Mouse (Mus musculus) liver, embryonic 13.5 days (tissue): ENCODE measurements at regions not wholly inside any gene's neighbourhood (a gene's known extent, or its start where the extent isn't known, plus 50 kb on each side); places are given as distances from the start of the nearest gene placed in this dataset.
"Not testable (repeated sequence)": the region's sequence is repeated elsewhere in the genome, so short reads cannot be mapped to it uniquely, and the experiment has no call there.

Experiments used
- ATAC-seq: fragments of 200-750 bp; cut with Nextera tagmentation; 2 replicates; pipeline ENCODE4 v1.8.0; 2017; ENCODE audit warnings: low read depth, mild to moderate bottlenecking, moderate number of reproducible peaks, moderate library complexity
- DNase-seq: peaks from one replicate; pipeline ENCODE4 v3.0.0; 2022
- H3K27ac ChIP-seq: fragments of 300-500 bp; sonication (generic); 2 replicates; pipeline ENCODE4 v1.5.1; 2015; ENCODE audit warnings: moderate library complexity, mild to moderate bottlenecking, inconsistent platforms
- H3K27me3 ChIP-seq: fragments of 300-500 bp; sonication (generic); 2 replicates; pipeline ENCODE4 v1.6.1; 2015; ENCODE audit warnings: mild to moderate bottlenecking, inconsistent platforms
- H3K36me3 ChIP-seq: fragments of 300-500 bp; sonication (generic); 2 replicates; pipeline ENCODE4 v1.6.1; 2015; ENCODE audit warnings: mild to moderate bottlenecking, inconsistent platforms
- H3K4me1 ChIP-seq: fragments of 300-500 bp; sonication (generic); replicated peaks from 2 replicates; pipeline ENCODE4 v1.6.1; 2015; ENCODE audit warnings: inconsistent platforms
- H3K4me2 ChIP-seq: fragments of 300-500 bp; sonication (generic); 2 replicates; pipeline ENCODE4 v1.6.1; 2015; ENCODE audit warnings: inconsistent platforms, mild to moderate bottlenecking, moderate library complexity
- H3K4me3 ChIP-seq: fragments of 300-500 bp; sonication (generic); replicated peaks from 2 replicates; pipeline ENCODE4 v1.5.1; 2015; ENCODE audit warnings: mild to moderate bottlenecking, inconsistent platforms
- H3K9ac ChIP-seq: fragments of 300-500 bp; sonication (generic); 2 replicates; pipeline ENCODE4 v1.6.1; 2015; ENCODE audit warnings: mild to moderate bottlenecking, inconsistent platforms
- H3K9me3 ChIP-seq: fragments of 300-500 bp; sonication (generic); replicated peaks from 2 replicates; pipeline ENCODE4 v1.6.1; 2016; ENCODE audit warnings: inconsistent platforms
- WGBS: fragments of 180-500 bp; shearing (Covaris S2); methylation state at CpG from one replicate; pipeline ENCODE4 v1.1.7; 2015; ENCODE audit not compliant: insufficient replicate concordance; 5-methylcytosine and 5-hydroxymethylcytosine counted together

DNA sequence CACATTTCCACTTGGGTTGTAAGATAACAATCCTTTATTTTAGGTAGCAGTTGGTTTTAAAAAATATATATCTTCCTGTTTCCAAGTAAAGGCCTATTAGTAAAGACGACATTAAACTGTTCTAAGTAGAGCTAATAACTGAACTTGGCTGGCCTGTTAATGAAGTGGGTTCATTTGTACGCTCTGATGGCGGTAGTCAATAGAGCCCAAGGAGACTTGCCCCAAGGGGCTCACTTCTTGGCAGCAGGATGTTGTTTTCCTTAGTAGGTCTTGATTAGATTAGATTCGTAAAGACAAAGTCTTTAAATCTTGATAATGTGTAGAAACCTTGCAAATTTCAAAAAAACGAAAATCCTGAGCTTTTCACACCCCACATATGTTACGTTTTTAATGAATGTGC lies 135.4 kb upstream of the Rapgef5 start:
- H3K36me3 ChIP-seq: no peaks in the 10 kb centered on the region
- ATAC-seq: no peak
- 64% methylated on average over 6 of the region's 6 CpGs for WGBS

DNA sequence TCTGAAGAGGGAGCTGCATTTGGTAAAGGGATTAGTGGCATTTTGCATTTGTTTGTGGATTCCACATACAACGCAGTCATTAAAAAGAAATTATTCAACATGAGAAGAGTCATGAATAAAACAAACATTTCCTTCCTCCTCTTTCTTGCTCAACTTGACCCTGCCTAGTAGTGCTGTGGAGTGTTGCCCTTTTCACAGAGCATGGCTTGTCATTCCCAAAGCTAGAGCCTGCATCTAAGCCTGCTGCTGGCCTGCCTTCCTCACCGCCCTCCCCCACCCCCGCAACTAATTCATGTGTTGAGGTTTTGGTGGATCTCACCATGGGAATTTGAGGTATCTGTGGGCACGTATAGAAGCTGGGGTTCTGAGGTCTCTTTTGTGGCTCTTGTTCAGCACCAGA lies 133.6 kb upstream of the Rapgef5 start:
- not testable (repeated sequence) for H3K9ac ChIP-seq, ATAC-seq, H3K27me3 ChIP-seq, H3K36me3 ChIP-seq, H3K4me2 ChIP-seq, DNase-seq, H3K27ac ChIP-seq, H3K4me3 ChIP-seq, H3K9me3 ChIP-seq, H3K4me1 ChIP-seq
- WGBS: 71% methylated on average over 1 of the region's 4 CpGs

More for the DNA sequence above, 135.4 kb upstream of the Rapgef5 start:
- no peak for DNase-seq
- H3K4me1 ChIP-seq: no peaks in the 10 kb centered on the region
- no peak overlapping the region for H3K27ac ChIP-seq
- no peak overlapping the region for H3K4me2 ChIP-seq
- no peaks in the 10 kb centered on the region for H3K9me3 ChIP-seq
- no peak overlapping the region for H3K4me3 ChIP-seq
- no peaks in the 10 kb centered on the region for H3K27me3 ChIP-seq
- H3K9ac ChIP-seq: no peak overlapping the region

DNA sequence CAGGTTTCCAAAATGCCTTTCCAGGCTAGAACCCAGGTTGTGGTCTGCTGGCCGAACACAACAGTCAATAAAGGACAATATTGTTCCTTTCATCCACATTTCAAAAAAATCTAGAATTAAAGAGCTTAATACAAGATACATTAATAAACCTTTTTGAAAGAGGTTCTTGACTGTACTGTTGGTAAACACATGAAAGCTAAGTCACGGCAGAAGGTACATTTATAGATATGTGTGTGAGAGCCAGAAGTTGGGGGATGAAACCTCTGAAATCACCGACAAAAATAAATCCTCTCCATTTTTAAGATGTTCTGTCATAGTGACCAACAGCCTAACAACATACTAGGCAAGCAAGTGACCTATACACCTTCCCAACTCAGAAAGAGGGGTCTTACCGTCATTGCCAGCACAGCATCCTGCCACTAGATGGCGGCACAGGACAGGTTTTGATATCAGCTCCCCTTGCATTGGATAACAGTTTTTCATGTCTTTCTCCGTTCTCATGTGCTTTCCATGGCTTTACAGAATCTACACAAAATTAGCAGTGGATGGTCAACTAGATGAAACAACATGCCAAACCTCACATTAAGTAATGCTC lies 131.1 kb upstream of the Rapgef5 start:
- Histone ChIP-seq H3K9me3 (no peaks in the 10 kb centered on the region), H3K27me3 (no peaks in the 10 kb centered on the region), H3K36me3 (no peaks in the 10 kb centered on the region), H3K4me3 (no peak overlapping the region), H3K4me2 (no peak overlapping the region), H3K27ac (no peak overlapping the region), H3K4me1 (no peaks in the 10 kb centered on the region), H3K9ac (no peak overlapping the region)
- DNase-seq (peak; percentile 18), ATAC-seq (0 out of 2 replicates have a peak, but pooled peaks have one; percentile 45)
- 18% methylated on average over 6 of the region's 6 CpGs for WGBS

DNA sequence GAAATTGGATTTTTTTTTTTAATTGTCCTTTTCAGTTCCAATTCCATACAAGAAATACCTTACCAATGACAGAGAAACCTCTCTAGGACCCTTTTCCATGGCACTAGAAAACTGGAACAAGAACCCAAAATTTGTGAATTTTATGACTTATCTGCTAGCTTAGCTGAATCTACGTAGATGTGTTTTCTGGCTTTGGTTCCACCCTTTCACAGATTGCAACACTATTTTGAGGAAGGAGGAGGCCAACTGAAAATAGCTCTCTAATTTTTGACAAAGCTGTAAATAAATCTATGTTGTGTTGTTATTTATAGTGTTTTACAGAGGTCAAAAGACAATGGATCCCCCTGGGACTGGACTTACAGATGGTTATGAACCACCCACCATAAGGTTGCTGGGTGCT lies 130.6 kb upstream of the Rapgef5 start:
- WGBS: 50% methylated on average over 1 of the region's 1 CpGs
- Histone ChIP-seq H3K4me3 (no peak overlapping the region), H3K4me2 (no peak overlapping the region), H3K9ac (no peak overlapping the region), H3K27ac (no peak overlapping the region), H3K36me3 (no peaks in the 10 kb centered on the region), H3K9me3 (no peaks in the 10 kb centered on the region), H3K4me1 (no peaks in the 10 kb centered on the region), H3K27me3 (no peaks in the 10 kb centered on the region)
- ATAC-seq (no peak), DNase-seq (no peak)

DNA sequence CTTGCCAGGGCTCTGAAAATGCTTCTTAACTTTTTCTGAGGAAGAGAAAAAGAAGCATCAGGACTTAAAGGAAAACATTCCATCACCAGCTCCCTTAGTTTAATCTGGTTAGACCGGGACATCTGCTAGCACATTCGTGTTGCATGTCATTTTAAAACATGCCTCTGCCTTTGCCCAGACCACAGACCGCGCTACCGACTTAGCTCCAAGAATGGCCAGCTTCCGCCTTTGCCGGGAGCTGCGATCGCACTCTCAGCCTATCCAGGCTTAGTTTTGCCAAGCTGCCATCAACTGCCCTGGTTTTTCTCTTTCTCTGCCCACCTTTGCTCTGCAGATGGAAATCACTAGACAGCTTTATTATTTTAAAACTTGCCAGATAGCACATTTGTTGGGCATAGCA lies 129.3 kb upstream of the Rapgef5 start:
- ATAC-seq (no peak), DNase-seq (no peak)
- Histone ChIP-seq H3K27ac (no peak overlapping the region), H3K9me3 (no peaks in the 10 kb centered on the region), H3K4me2 (no peak overlapping the region), H3K36me3 (no peaks in the 10 kb centered on the region), H3K9ac (no peak overlapping the region), H3K4me3 (no peak overlapping the region), H3K4me1 (no peaks in the 10 kb centered on the region), H3K27me3 (no peaks in the 10 kb centered on the region)
- WGBS: 65% methylated on average over 9 of the region's 9 CpGs

DNA sequence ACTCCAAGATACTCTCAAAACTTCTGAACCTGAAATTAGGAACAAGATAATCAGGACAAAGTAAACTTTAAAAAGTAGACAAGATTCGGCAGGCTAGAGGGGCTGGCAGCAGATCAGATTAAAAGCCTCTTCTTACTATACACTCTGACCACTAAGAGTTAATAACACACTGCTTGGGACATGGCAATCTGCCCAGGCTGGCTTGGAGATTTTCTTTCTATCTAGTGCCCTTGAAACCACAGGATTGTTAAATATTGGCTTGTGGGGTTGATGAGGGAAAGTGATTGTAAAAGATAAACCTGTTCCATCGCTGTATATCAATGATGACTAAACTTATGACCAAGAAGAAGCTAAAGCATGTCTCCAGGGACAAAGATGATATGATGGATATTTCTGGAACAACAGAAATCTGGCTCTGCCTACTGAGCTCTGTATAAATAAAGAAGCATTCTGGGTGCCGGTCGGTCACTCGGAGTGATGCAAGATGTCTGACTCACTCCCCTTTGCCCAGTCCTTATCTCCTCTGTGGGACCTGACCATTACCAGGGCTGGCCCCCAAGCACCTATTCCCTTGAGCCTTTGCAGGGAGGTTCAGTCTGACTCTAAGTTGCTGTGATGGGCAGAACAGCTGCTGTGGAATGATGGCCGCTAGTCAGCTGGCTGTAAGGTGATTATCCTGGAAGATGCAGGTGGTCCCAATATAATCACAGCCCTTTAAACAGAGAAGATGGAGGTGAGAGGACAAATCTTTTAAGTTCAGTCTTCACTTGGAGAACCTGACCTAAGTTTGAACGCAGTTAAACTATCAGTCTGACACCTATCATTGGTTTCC lies 126.5 kb upstream of the Rapgef5 start:
- Histone ChIP-seq H3K27me3 (no peaks in the 10 kb centered on the region), H3K4me3 (no peak overlapping the region), H3K9ac (no peak overlapping the region), H3K27ac (no peak overlapping the region), H3K9me3 (no peaks in the 10 kb centered on the region), H3K4me2 (no peak overlapping the region), H3K4me1 (no peaks in the 10 kb centered on the region), H3K36me3 (no peaks in the 10 kb centered on the region)
- DNase-seq (no peak), ATAC-seq (peak; percentile 59; the same call in 1 of the 2 replicates)
- WGBS: 56% methylated on average over 7 of the region's 7 CpGs

DNA sequence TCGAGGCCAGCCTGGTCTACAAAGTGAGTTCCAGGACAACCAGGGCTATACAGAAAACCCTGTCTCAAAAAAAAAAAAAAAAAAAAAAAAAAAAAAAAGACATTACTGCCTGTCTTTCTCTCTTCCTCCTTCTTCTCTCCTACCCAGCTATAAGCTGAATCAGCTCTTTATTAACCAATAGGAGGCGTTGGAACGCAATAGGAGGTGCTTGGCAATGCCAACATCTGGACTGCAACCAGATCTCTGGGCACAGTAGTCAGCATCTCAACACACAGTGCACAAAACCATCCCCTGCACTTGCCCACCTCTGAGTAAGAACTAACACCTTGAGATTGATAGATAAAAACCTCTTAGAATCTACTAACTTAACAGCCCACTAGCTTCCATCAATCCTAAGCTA lies 118.8 kb upstream of the Rapgef5 start:
- H3K4me3 ChIP-seq: no peak overlapping the region
- no peaks in the 10 kb centered on the region for H3K9me3 ChIP-seq
- H3K4me1 ChIP-seq: no peaks in the 10 kb centered on the region
- ATAC-seq (no peak), DNase-seq (no peak)
- H3K4me2 ChIP-seq: no peak overlapping the region
- no peak overlapping the region for H3K9ac ChIP-seq
- WGBS: 44% methylated on average over 3 of the region's 3 CpGs
- H3K36me3 ChIP-seq: no peaks in the 10 kb centered on the region
- no peaks in the 10 kb centered on the region for H3K27me3 ChIP-seq
- H3K27ac ChIP-seq: no peak overlapping the region

DNA sequence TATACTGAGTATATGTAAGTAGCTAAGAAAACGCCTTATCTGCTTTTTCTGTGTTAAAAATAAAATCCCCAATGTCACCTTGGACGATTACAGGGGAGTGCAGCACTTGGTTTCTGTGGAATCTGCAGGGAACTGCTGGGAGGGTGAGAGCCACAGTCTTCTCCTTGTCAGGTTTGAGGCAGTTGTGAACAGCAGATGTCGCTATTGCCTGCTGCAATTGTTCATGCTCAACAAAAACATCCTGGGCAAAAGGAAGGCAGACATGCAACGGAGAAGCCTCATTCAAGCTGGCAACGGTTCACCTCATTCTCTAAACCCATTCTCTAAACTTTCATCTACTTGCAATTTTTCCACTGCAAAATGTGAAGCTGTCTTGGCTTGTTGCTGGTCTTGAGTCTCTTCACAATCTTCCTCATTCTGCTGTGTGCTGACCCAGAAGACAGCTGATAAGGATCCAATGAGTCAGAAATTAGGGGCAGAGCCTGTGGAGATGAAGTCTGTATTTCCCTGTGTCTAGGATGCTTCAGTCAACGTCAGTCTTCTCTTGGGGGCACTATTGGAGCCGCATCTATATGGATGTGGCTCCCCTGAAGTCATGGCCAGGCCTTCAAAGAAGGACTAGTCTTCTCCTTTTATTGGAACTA lies 112.6 kb upstream of the Rapgef5 start:
- Histone ChIP-seq H3K4me2 (no peak overlapping the region), H3K4me3 (no peak overlapping the region), H3K4me1 (no peaks in the 10 kb centered on the region), H3K9ac (no peak overlapping the region), H3K9me3 (no peaks in the 10 kb centered on the region), H3K36me3 (no peaks in the 10 kb centered on the region), H3K27me3 (no peaks in the 10 kb centered on the region), H3K27ac (no peak overlapping the region)
- DNase-seq (no peak), ATAC-seq (no peak)
- 10% methylated on average over 7 of the region's 7 CpGs for WGBS

DNA sequence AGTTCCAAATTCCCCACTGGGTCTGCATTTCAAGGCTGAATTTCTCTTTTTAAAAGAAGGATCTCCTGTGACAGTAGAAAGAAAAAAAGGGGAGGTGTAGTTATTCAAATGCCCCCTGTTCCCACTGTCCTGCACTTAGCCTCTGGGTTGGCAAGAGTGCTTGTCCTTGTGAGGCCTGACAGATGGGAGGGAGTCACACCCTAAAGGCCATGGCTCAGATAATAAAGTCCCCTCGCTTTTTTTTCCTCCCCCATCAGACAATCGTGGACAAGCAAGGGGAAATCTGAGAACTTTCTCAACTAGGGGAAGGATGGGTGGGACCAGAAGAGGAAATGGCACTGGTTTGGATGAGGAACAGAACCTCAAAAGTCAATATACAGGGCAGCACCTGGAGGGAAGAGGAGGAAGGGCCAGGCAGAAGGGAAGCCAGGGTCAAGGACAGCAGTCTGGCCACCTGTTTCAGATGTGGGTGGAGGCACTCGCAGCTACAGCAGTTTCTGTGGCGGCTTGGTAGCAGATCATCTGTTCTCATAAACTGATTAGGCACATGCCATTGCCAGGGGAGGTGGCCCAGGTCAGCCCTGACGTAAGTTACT lies 112.0 kb upstream of the Rapgef5 start:
- Histone ChIP-seq H3K36me3 (no peaks in the 10 kb centered on the region), H3K4me2 (no peak overlapping the region), H3K27me3 (no peaks in the 10 kb centered on the region), H3K4me3 (no peak overlapping the region), H3K4me1 (no peaks in the 10 kb centered on the region), H3K27ac (no peak overlapping the region), H3K9me3 (no peaks in the 10 kb centered on the region), H3K9ac (no peak overlapping the region)
- no peak for ATAC-seq
- no peak for DNase-seq
- 26% methylated on average over 5 of the region's 5 CpGs for WGBS

DNA sequence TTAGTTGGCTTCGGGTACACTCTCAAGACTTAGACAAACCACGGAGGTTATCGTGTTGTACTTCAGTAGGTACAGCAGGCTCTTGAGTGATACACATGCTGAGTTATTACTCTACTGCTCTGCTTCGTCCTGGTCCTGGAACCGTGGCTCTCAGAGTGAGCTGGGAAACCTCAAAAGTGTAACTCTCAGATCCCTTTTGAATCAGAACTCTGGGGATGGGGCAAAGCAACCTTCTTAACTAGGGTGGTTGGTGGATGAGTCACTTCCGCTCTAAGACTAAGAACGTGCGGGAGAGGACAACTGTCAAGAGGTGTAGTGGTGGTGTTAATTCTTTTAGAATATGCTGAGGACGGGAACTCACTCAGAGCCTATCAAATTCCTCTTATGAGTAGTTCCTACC lies 109.4 kb upstream of the Rapgef5 start:
- WGBS: 56% methylated on average over 9 of the region's 9 CpGs
- no peaks in the 10 kb centered on the region for H3K36me3 ChIP-seq

DNA sequence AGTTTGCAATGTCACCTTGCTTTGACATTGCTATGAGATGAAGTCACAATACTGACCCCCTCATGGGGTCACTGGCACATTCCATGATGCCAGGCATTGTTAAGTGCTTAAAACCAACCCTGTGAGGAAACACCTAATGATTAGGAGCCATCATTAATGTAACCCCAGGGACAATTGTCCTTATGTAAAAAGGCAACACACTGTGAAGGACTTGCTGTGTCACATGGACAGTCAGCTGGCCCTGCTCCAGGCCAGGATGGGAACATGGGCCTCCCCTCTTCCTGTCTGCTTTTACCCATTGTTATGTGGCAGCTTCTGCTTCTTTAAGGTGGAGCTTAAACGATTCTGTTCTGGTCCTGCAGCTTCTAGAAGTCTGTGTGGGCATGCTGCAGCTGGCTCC lies 105.7 kb upstream of the Rapgef5 start:
- Histone ChIP-seq H3K4me1 (no peaks in the 10 kb centered on the region), H3K9ac (no peak overlapping the region), H3K27ac (no peak overlapping the region), H3K4me3 (no peak overlapping the region), H3K36me3 (no peaks in the 10 kb centered on the region), H3K9me3 (no peaks in the 10 kb centered on the region), H3K27me3 (no peaks in the 10 kb centered on the region), H3K4me2 (no peak overlapping the region)
- DNase-seq (no peak), ATAC-seq (no peak)
- WGBS: 20% methylated on average over 1 of the region's 1 CpGs

More for the DNA sequence above, 109.4 kb upstream of the Rapgef5 start:
- H3K9ac ChIP-seq: no peak overlapping the region
- ATAC-seq (no peak), DNase-seq (no peak)
- H3K27ac ChIP-seq: no peak overlapping the region
- no peaks in the 10 kb centered on the region for H3K27me3 ChIP-seq
- no peaks in the 10 kb centered on the region for H3K4me1 ChIP-seq
- H3K9me3 ChIP-seq: no peaks in the 10 kb centered on the region
- H3K4me3 ChIP-seq: no peak overlapping the region
- H3K4me2 ChIP-seq: no peak overlapping the region
